Mouse (Mus musculus) urinary bladder, postnatal 14 days (tissue): ENCODE results near the gene Eno4.

Source experiments
- DNase-seq: peaks from one replicate; pipeline ENCODE4 v3.0.0; 2021; ENCODE audit warnings: low spot score

Eno4 gene

GRCm38 (mm10) chr19:58974126-58974525 is 30.9 kb downstream of the Eno4 start:
- DNase-seq, result no peak

- no peak for DNase-seq
These were observed 32.1 kb downstream of the Eno4 start for GRCm38 (mm10) chr19:58975216-58975863.

DNA sequence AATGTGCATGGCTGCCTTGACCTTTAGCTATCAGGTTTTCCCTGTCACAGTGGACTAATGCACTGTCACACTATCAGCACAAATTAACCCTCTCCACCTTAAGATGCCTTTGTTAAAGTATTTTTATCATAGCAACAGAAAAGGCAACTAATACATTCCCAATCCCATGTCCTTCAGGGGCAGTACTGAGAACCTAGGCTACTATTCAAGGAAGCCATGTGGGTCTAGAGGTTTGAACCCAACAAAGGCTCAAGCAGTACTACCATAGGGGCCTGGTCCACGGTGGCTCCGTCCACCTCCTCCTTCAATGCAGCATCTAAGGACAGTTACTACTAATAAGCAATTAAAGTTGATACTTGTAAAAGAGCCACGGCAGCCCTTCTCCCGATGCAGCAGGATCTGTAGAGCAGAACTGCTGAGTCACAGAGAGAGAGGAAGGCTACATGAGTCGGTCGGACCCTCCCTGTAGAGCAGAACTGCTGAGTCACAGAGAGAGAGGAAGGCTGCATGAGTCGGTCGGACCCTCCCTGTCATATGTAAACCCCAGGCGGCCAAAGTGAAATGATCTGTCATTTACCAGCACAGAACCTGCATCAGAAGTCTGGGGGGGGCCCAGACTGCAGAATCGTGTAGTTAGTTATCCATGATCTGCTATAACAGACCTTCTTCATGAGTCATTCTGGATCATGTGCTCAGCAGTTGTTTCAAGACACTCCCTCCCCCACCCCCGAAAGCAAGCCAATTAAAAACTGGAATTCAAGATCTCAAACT is 35.4 kb downstream of the Eno4 start:
- peak; percentile 8 for DNase-seq

- DNase-seq, result peak; percentile 53
These were observed 36.3 kb downstream of the Eno4 start for GRCm38 (mm10) chr19:58979436-58980055.

DNA sequence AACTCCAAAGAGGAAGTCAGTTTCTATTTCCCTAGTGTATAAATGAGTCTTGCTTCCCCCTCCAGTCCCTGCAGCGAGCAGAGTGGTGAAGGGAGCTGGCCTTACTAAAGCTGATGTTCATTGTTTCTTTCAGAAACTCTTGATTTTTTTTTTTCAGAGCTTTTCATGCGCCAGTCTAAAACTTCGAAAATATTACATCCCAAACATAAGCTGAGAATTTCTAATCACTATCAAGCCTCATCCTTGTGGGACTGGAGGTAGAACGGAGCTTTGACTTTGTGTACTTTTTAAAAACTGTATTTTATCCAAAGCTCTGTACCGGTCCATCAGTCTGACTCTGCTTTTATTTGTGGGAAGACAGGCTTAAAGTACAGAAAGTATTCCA is 36.8 kb downstream of the Eno4 start:
- DNase-seq, result no peak

DNA sequence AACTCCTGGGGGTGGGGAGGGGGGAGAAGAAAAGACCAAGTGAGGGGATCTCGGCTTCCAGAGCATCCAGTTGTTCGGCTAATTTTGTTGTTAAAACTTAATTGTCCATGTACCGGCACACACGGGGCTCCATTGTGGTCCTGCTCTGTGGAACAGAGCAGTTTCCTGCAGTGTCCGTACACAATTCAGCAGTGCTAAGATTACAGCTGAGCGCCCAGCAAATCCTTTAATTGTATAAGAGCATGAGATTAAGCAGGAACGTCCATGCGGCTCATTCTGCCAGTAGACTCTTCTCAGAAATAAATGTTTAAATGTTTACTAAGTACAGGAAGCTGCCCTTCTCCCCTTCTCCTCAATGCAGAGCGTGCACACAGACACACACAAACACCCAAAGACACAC is 38.3 kb downstream of the Eno4 start:
- DNase-seq, result no peak

- no peak for DNase-seq
These were observed 59.6 kb downstream of the Eno4 start for GRCm38 (mm10) chr19:59002827-59003226.

DNA sequence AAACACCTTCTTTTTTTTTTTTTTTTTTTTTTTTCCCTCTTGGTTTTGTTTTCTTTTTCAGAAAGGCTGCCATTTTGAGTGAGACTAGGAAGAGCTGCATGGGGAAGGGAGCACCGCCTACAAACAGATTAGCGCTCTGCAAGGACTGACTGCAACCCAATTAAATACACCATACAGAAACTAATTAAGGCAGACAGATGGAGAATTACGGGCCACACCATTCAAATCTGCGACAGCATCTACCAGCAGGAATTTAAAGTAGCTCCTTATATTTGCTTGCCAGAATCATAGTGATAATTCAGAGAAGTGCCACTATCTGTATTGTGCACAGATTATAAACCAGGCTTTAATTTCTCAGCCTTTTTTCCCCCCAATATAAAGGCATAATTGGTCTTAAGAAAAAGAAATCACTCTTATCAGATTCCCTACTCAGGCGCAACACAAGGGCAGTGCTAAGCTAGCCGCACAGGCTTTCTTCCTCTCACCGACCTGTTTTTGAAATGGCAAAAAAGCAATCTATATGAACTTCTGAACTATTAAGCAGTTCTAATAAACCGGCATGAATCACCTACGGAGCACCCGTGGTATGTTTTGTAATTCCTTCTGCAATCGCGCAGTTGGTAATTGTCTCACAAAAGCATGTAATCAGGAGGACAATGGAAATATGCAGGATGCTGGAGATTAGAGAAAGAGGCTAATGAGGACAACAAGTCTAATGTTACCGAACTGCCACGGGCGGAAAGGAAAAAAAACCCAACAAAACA is 63.5 kb downstream of the Eno4 start:
- no peak for DNase-seq

- no peak for DNase-seq
These were observed 67.6 kb downstream of the Eno4 start for GRCm38 (mm10) chr19:59010802-59011201.
